Mouse (Mus musculus) CH12.LX (cell line): ENCODE results near the gene Kdm7a. TPM values are rescaled to one million over a fixed set of nuclear protein-coding genes. Genes with fewer than 3 reads are reported as not detected.

Experiments
- DNase-seq: peaks from one replicate; pipeline ENCODE4 v3.0.0-alpha.2; 2013; ENCODE audit errors: extremely low read depth
- H3K27ac ChIP-seq: 2 replicates; pipeline ENCODE4 v1.5.1; 2012; ENCODE audit warnings: low read depth, mild to moderate bottlenecking, control low read depth, moderate library complexity; ENCODE audit not compliant: insufficient read depth
- H3K27me3 ChIP-seq: replicated peaks from 2 replicates; pipeline ENCODE3; 2012; ENCODE audit warnings: inconsistent platforms
- H3K36me3 ChIP-seq, 2 experiments: replicated peaks in 1 of 2; 2 replicates each; pipeline versions ENCODE3 to v1.6.1; 2012; ENCODE audit warnings: inconsistent platforms in 1 of 2, low read length in 1 of 2, mild to moderate bottlenecking in 1 of 2, mixed read lengths in 1 of 2, moderate library complexity in 1 of 2; ENCODE audit not compliant: control insufficient read depth in 1 of 2, insufficient read depth in 1 of 2
- H3K4me1 ChIP-seq, 2 experiments: 2 replicates each; pipeline ENCODE4 v1.6.1; 2012; ENCODE audit warnings: inconsistent platforms in 1 of 2, moderate library complexity in 1 of 2; ENCODE audit not compliant: insufficient read depth in 2 of 2, control insufficient read depth in 1 of 2
- H3K4me2 ChIP-seq: 2 replicates; pipeline ENCODE4 v1.6.1; 2012; ENCODE audit warnings: low read depth, mild to moderate bottlenecking, control low read depth; ENCODE audit not compliant: poor library complexity, insufficient read depth, severe bottlenecking
- H3K4me3 ChIP-seq, 3 experiments: fragments of 150-350 bp in 1 of 3; sonication (generic) in 1 of 3; replicated peaks in 1 of 3; 2 replicates each; pipeline versions ENCODE3 to v1.5.1; 2011 to 2012; ENCODE audit warnings: low read depth in 2 of 3, low read length in 2 of 3, mild to moderate bottlenecking in 2 of 3, moderate library complexity in 2 of 3, control low read depth in 1 of 3, improper control_type of control experiment in 1 of 3, inconsistent platforms in 1 of 3, mixed read lengths in 1 of 3; ENCODE audit not compliant: poor library complexity in 1 of 3
- H3K79me2 ChIP-seq: replicated peaks from 2 replicates; pipeline ENCODE4 v1.6.1; 2012; ENCODE audit warnings: mild to moderate bottlenecking, moderate library complexity; ENCODE audit not compliant: control insufficient read depth, poor library complexity, insufficient read depth, severe bottlenecking; ENCODE audit errors: extremely low read depth
- H3K9ac ChIP-seq: 2 replicates; pipeline ENCODE4 v1.6.1; 2012; ENCODE audit warnings: low read depth, mild to moderate bottlenecking, control low read depth, moderate library complexity; ENCODE audit not compliant: insufficient read depth
- H3K9me3 ChIP-seq: replicated peaks from 2 replicates; pipeline ENCODE3; 2012; ENCODE audit warnings: low read length, inconsistent platforms, mixed read lengths
- CTCF ChIP-seq, 2 experiments: IDR thresholded peaks in 1 of 2; conservative IDR thresholded peaks in 1 of 2; 2 replicates each; pipeline ENCODE4 v1.5.1; 2011 to 2012; ENCODE audit warnings: low read depth in 2 of 2, low read length in 2 of 2, improper control_type of control experiment in 1 of 2, inconsistent platforms in 1 of 2, mild to moderate bottlenecking in 1 of 2, moderate library complexity in 1 of 2
- GABPA ChIP-seq: IDR thresholded peaks from 2 replicates; pipeline ENCODE4 v1.6.1; 2012; ENCODE audit warnings: low read depth, low read length, improper control_type of control experiment, inconsistent platforms; ENCODE audit not compliant: insufficient replicate concordance
- JUND ChIP-seq: conservative IDR thresholded peaks from 2 replicates; pipeline ENCODE4 v1.6.1; 2011; ENCODE audit warnings: low read depth, low read length, improper control_type of control experiment
- MAZ ChIP-seq: IDR thresholded peaks from 2 replicates; pipeline ENCODE4 v1.6.1; 2012; ENCODE audit warnings: low read depth, mild to moderate bottlenecking, inconsistent platforms, low read length, improper control_type of control experiment, moderate library complexity
- MEF2A ChIP-seq: IDR thresholded peaks from 2 replicates; pipeline ENCODE4 v1.6.1; 2014; ENCODE audit warnings: low read depth, mild to moderate bottlenecking, inconsistent platforms, low read length, improper control_type of control experiment, borderline replicate concordance
- MXI1 ChIP-seq: IDR thresholded peaks from 2 replicates; pipeline ENCODE4 v1.6.1; 2011; ENCODE audit warnings: mild to moderate bottlenecking, low read depth, low read length, improper control_type of control experiment
- TCF12 ChIP-seq: IDR thresholded peaks from 2 replicates; pipeline ENCODE4 v1.6.1; 2014; ENCODE audit warnings: low read depth, mild to moderate bottlenecking, inconsistent platforms, low read length, improper control_type of control experiment
- UBTF ChIP-seq: IDR thresholded peaks from 2 replicates; pipeline ENCODE4 v1.6.1; 2012; ENCODE audit warnings: low read depth, mild to moderate bottlenecking, inconsistent platforms, low read length, improper control_type of control experiment, moderate library complexity
- ZC3H11A ChIP-seq: IDR thresholded peaks from 2 replicates; pipeline ENCODE4 v1.6.1; 2012; ENCODE audit warnings: low read depth, mild to moderate bottlenecking, inconsistent platforms, low read length, improper control_type of control experiment
- ZMIZ1 ChIP-seq: IDR thresholded peaks from 2 replicates; pipeline ENCODE4 v1.6.1; 2012; ENCODE audit warnings: low read depth, mild to moderate bottlenecking, inconsistent platforms, low read length, improper control_type of control experiment
- dilution Hi-C: fragments of 300-500 bp; cut with MboI; formaldehyde crosslinking; loops from 2 replicates; pipeline ENCODE4 v1.14.3; 2020; ENCODE audit warnings: low sequenced_read_pairs; ENCODE audit not compliant: extremely low pct_unique_long_range_greater_than_20kb, extremely low pct_ligation_motif_present
- in situ Hi-C: fragments of 300-500 bp; cut with MboI; formaldehyde crosslinking; loops from 3 replicates; pipeline ENCODE4 v1.14.3; 2019; ENCODE audit warnings: low sequenced_read_pairs, low pct_ligation_motif_present, low pct_unique_long_range_greater_than_20kb, mixed read lengths
- polyA plus RNA-seq: library from polyadenylated mRNA; unstranded; fragments of >175 nt; gene quantifications from 2 replicates; pipeline ENCODE4 v1.2.1, GENCODE M21; 2012; ENCODE audit warnings: low read depth; ENCODE audit not compliant: insufficient read length
- total RNA-seq, 2 experiments: library from RNA; depleted of rRNA; stranded (reverse); fragments of 300-350 nt in 1 of 2; fragments of >200 nt in 1 of 2; gene quantifications; 2 replicates each; pipeline ENCODE4 v1.2.3; 2012 to 2014

The Kdm7a gene
- total and polyA plus RNA-seq, 3 experiments, result 1.6 to 2.1 (median 1.7) TPM

GRCm38 (mm10) chr6:39203236-39203635, 3.4 kb downstream of the Kdm7a start:
- no peak overlapping the region for H3K9ac ChIP-seq
- no peak overlapping the region for H3K4me3 ChIP-seq
- H3K4me2 ChIP-seq, result no peak overlapping the region
- no peaks in the 10 kb centered on the region for H3K36me3 ChIP-seq
- in situ Hi-C loops (no loop called here), dilution Hi-C loops (no loop called here)
- 0 out of 4 replicates have a peak, but pooled peaks cover 0 to 9% of the 10 kb centered on the region in 2 experiments for H3K4me1 ChIP-seq
- H3K79me2 ChIP-seq, result no peaks in the 10 kb centered on the region; the same call in 1 of the 2 replicates
- no peak for TF ChIP-seq MXI1
- TF ChIP-seq TCF12, result no peak
- TF ChIP-seq UBTF, result no peak
- TF ChIP-seq CTCF (conservative IDR thresholded peaks at IDR 0.05 in 1 of 2, IDR thresholded peaks at IDR 0.05 in 1 of 2; ENCODE audit: low read depth in 2 of 2, low read length in 2 of 2), result no peak
- TF ChIP-seq JUND, result no peak
- DNase-seq, result no peak
- no peaks in the 10 kb centered on the region for H3K27me3 ChIP-seq
- no peaks in the 10 kb centered on the region for H3K9me3 ChIP-seq
- H3K27ac ChIP-seq, result no peak overlapping the region

DNA sequence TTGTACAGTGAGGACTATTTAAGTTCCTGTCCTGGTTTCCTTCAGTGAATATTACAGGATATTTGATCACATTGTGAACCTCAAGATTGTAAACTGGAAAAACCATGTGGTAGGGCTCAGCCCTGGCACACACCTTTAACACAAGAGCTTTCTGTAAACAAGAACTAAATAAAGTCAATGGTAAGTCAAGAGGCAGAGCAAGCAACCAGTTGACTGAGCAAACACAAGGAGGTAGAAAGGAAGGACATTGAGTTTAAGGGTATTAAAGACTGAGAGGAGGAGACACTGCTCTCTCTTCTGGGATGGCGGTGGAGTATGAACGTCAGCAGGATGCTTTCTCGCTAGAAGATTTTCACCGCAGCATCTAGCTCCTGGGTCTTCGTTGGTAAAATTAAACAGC, 13.6 kb downstream of the Kdm7a start:
- H3K79me2 ChIP-seq, result no peaks in the 10 kb centered on the region
- dilution Hi-C loops, result no loop called here
- H3K27ac ChIP-seq, result no peak overlapping the region
- no peaks in the 10 kb centered on the region for H3K27me3 ChIP-seq
- no peak overlapping the region for H3K4me2 ChIP-seq
- H3K9me3 ChIP-seq, result no peaks in the 10 kb centered on the region
- peaks cover 0 to 2% of the 10 kb centered on the region in 2 experiments for H3K36me3 ChIP-seq
- no peak for DNase-seq
- no peaks in the 10 kb centered on the region for H3K4me1 ChIP-seq
- TF ChIP-seq ZC3H11A, result no peak
- TF ChIP-seq GABPA, result no peak
- TF ChIP-seq TCF12, result no peak
- in situ Hi-C loops, result loop anchor here (10.0 kb wide), 1 partner anchor 152 kb away; no protein-coding TSS in a partner anchor
- H3K4me3 ChIP-seq, result no peak overlapping the region
- no peak overlapping the region for H3K9ac ChIP-seq

DNA sequence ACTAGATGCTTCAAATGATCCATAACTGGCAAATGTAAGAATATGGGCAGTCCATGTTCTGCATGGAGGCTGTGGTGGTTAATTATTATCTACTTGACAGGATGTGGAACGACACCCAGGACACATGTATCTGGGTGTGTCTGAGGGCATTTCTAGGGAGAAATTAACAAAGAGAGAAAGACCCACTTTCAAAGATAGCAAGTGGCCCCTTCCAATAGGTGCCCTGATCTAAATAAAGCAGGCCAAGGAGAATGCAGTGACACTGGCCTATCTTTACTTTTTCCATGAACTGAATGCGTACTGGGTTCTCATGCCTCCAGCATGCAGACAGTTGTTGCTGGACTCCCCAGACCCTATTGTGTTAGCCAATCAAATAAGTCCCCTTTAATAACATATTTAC, 15.1 kb downstream of the Kdm7a start:
- TF ChIP-seq MEF2A (no peak), MAZ (no peak), JUND (no peak), ZMIZ1 (no peak)
- Histone ChIP-seq H3K4me3 (no peak overlapping the region), H3K79me2 (no peaks in the 10 kb centered on the region; the same call in 1 of the 2 replicates), H3K9me3 (no peaks in the 10 kb centered on the region), H3K27ac (no peak overlapping the region), H3K27me3 (no peaks in the 10 kb centered on the region), H3K9ac (no peak overlapping the region), H3K4me1 (no peaks in the 10 kb centered on the region), H3K4me2 (no peak overlapping the region), H3K36me3 (peaks cover 0 to 2% of the 10 kb centered on the region in 2 experiments)
- dilution Hi-C loops, result no loop called here
- no peak for DNase-seq
- in situ Hi-C loops, result loop anchor here (10.0 kb wide), 1 partner anchor 153 kb away; no protein-coding TSS in a partner anchor
